Mouse (Mus musculus) gonadal fat pad, adult 2 months (tissue): Measurements from ENCODE around the gene Slc25a28. TPM values are rescaled to one million over a fixed set of nuclear protein-coding genes. Genes with fewer than 3 reads are reported as not detected.

Experiments used
- DNase-seq: peaks from one replicate; pipeline ENCODE4 v3.0.0-alpha.2; 2012; ENCODE audit warnings: low read depth
- polyA plus RNA-seq: library from polyadenylated mRNA; depleted of rRNA; stranded (reverse); fragments of >200 nt; gene quantifications from 2 replicates; pipeline ENCODE4 v1.2.3, GENCODE M21; 2012; rRNA removed

Gene Slc25a28
- polyA plus RNA-seq, 1 experiment = 91.0 TPM

- no peak for DNase-seq
Measured at GRCm38 (mm10) chr19:43642843-43643242, 31.8 kb downstream of the Slc25a28 start.

- DNase-seq = peak; percentile 96
Measured at GRCm38 (mm10) chr19:43641833-43642232, 32.8 kb downstream of the Slc25a28 start.

- no peak for DNase-seq
Measured at GRCm38 (mm10) chr19:43630466-43631251, 44.0 kb downstream of the Slc25a28 start.

GRCm38 (mm10) chr19:43629088-43629487 is 45.6 kb downstream of the Slc25a28 start:
- no peak for DNase-seq

GRCm38 (mm10) chr19:43627345-43627744 is 47.3 kb downstream of the Slc25a28 start:
- no peak for DNase-seq

GRCm38 (mm10) chr19:43626160-43626559 is 48.5 kb downstream of the Slc25a28 start:
- DNase-seq = no peak

- DNase-seq = no peak
Measured at GRCm38 (mm10) chr19:43623913-43624312, 50.8 kb downstream of the Slc25a28 start.

GRCm38 (mm10) chr19:43619916-43620479 is 54.7 kb downstream of the Slc25a28 start:
- DNase-seq = no peak

- no peak for DNase-seq
Measured at GRCm38 (mm10) chr19:43618505-43619030, 56.1 kb downstream of the Slc25a28 start.

- no peak for DNase-seq
Measured at GRCm38 (mm10) chr19:43617761-43618349, 56.8 kb downstream of the Slc25a28 start.

- no peak for DNase-seq
Measured at GRCm38 (mm10) chr19:43616889-43617288, 57.8 kb downstream of the Slc25a28 start.

GRCm38 (mm10) chr19:43616415-43616861 is 58.2 kb downstream of the Slc25a28 start:
- DNase-seq = no peak

- no peak for DNase-seq
Measured at GRCm38 (mm10) chr19:43615571-43616414, 58.9 kb downstream of the Slc25a28 start.

- DNase-seq = no peak
Measured at GRCm38 (mm10) chr19:43615074-43615445, 59.6 kb downstream of the Slc25a28 start.

GRCm38 (mm10) chr19:43614341-43615073 is 60.2 kb downstream of the Slc25a28 start:
- DNase-seq = no peak

Other genes with a start within 250 kb of the Slc25a28 start
- gene Cnnm1, start 234.4 kb downstream of the Slc25a28 start, polyA plus RNA-seq = 0.50 and 1.4 TPM in 2 replicates
- 17.5 and 17.7 TPM in 2 replicates for gene Got1, start 150.3 kb downstream of the Slc25a28 start, polyA plus RNA-seq
- gene Nkx2-3, start 62.6 kb downstream of the Slc25a28 start, polyA plus RNA-seq = 0.04 TPM in 1 of 2 replicates, not detected in the other
- 12.3 and 16.8 TPM in 2 replicates for gene Entpd7, start 14.8 kb upstream of the Slc25a28 start, polyA plus RNA-seq
- gene Cutc, start 78.1 kb upstream of the Slc25a28 start, polyA plus RNA-seq = 9.6 and 10.3 TPM in 2 replicates
- gene Cox15, start 78.1 kb upstream of the Slc25a28 start, polyA plus RNA-seq = 31.0 and 38.4 TPM in 2 replicates
- 0.14 and 0.28 TPM in 2 replicates for gene Abcc2, start 107.3 kb upstream of the Slc25a28 start, polyA plus RNA-seq